Mouse (Mus musculus) lung, postnatal 4 days (tissue): ENCODE data around the gene Astn2.

Source experiments
- DNase-seq, 2 experiments: peaks; one replicate each; pipeline ENCODE4 v3.0.0; 2021

Gene Astn2

GRCm38 (mm10) chr4:66310315-66311020 lies 93.9 kb downstream of the Astn2 start:
- DNase-seq: no peak

GRCm38 (mm10) chr4:66306377-66306776 lies 98.0 kb downstream of the Astn2 start:
- no peak for DNase-seq

- DNase-seq: no peak
Observed at GRCm38 (mm10) chr4:66302686-66303310, 101.6 kb downstream of the Astn2 start.

GRCm38 (mm10) chr4:66285034-66285433 lies 119.4 kb downstream of the Astn2 start:
- DNase-seq: no peak

- DNase-seq: no peak
Observed at GRCm38 (mm10) chr4:66276096-66276495, 128.3 kb downstream of the Astn2 start.

GRCm38 (mm10) chr4:66271550-66272117 lies 132.8 kb downstream of the Astn2 start:
- DNase-seq: no peak

- no peak for DNase-seq
Observed at GRCm38 (mm10) chr4:66264031-66264430, 140.4 kb downstream of the Astn2 start.

GRCm38 (mm10) chr4:66261276-66261675 lies 143.1 kb downstream of the Astn2 start:
- no peak for DNase-seq

GRCm38 (mm10) chr4:66258905-66259304 lies 145.5 kb downstream of the Astn2 start:
- DNase-seq: no peak

GRCm38 (mm10) chr4:66254695-66255492 lies 149.5 kb downstream of the Astn2 start:
- DNase-seq: no peak

GRCm38 (mm10) chr4:66248521-66248920 lies 155.9 kb downstream of the Astn2 start:
- no peak for DNase-seq

GRCm38 (mm10) chr4:66242683-66243082 lies 161.7 kb downstream of the Astn2 start:
- no peak for DNase-seq

- no peak for DNase-seq
Observed at GRCm38 (mm10) chr4:66232799-66233198, 171.6 kb downstream of the Astn2 start.

- DNase-seq: no peak
Observed at GRCm38 (mm10) chr4:66232350-66232749, 172.1 kb downstream of the Astn2 start.

- DNase-seq: no peak
Observed at GRCm38 (mm10) chr4:66230735-66231134, 173.7 kb downstream of the Astn2 start.

GRCm38 (mm10) chr4:66222602-66223317 lies 181.7 kb downstream of the Astn2 start:
- no peak for DNase-seq

GRCm38 (mm10) chr4:66215170-66215618 lies 189.2 kb downstream of the Astn2 start:
- DNase-seq: no peak

- no peak for DNase-seq
Observed at GRCm38 (mm10) chr4:66189636-66190035, 214.8 kb downstream of the Astn2 start.

GRCm38 (mm10) chr4:66175887-66176533 lies 228.4 kb downstream of the Astn2 start:
- DNase-seq: no peak

- DNase-seq: peak; percentile 31 to 85
Observed at GRCm38 (mm10) chr4:66171583-66171982, 232.8 kb downstream of the Astn2 start.

GRCm38 (mm10) chr4:66170787-66171186 lies 233.6 kb downstream of the Astn2 start:
- DNase-seq: no peak

- no peak for DNase-seq
Observed at GRCm38 (mm10) chr4:66169485-66169884, 234.9 kb downstream of the Astn2 start.
